Mouse (Mus musculus): ENCODE data around the gene Olfr721-ps1. TPM values are rescaled to one million over a fixed set of nuclear protein-coding genes. Genes with fewer than 3 reads are reported as not detected.
A peak's percentile ranks its signal among the peaks of the same experiment; 100 is the strongest.

Gene Olfr721-ps1
- polyA plus RNA-seq (2012; rRNA removed) (not detected in 2 replicates), polyA plus RNA-seq (2014; fragmentation: Nextera tagmentation; extraction: Ambion mirVana) (not detected in 2 replicates)

- 68% methylated on average over 2 of the region's 2 CpGs for WGBS
- no peaks in the 10 kb centered on the region for H3K4me1 ChIP-seq (ENCODE audit: control insufficient read depth, insufficient read depth, low read length)
These were observed at the start of gene Olfr721-ps1 for GRCm38 (mm10) chr14:14400998-14401397. Olfr721-ps1 (plus strand) TSS chr14:14401298.

GRCm38 (mm10) chr14:14351721-14352590 lies 49.1 kb upstream of the Olfr721-ps1 start:
- Histone ChIP-seq H3K4me3 (replicated peaks; ENCODE audit: low read length) (no peak overlapping the region), H3K9me3 (ENCODE audit: control insufficient read depth, low read length) (peaks cover 68% of the 10 kb centered on the region), H3K4me2 (replicated peaks; ENCODE audit: low read depth, low read length, severe bottlenecking) (no peak overlapping the region), H3K4me1 (ENCODE audit: control insufficient read depth, insufficient read depth, low read length) (no peaks in the 10 kb centered on the region), H3K27me3 (ENCODE audit: control insufficient read depth, insufficient read depth, low read length) (no peaks in the 10 kb centered on the region), H3K27ac (replicated peaks; ENCODE audit: low read depth, low read length) (no peak overlapping the region), H3K36me3 (ENCODE audit: control insufficient read depth, insufficient read depth, low read length) (no peaks in the 10 kb centered on the region), H3K9ac (ENCODE audit: low read depth, low read length, severe bottlenecking) (no peak overlapping the region)
- ATAC-seq (ENCODE audit: low FRiP score, low read depth) (no peak), DNase-seq (ENCODE audit: low spot score) (no peak)
- WGBS, result 95% methylated on average over 9 of the region's 9 CpGs
- no peak for TF ChIP-seq POLR2A (IDR thresholded peaks at IDR 0.05; ENCODE audit: borderline replicate concordance, extremely low read depth, insufficient read depth, insufficient read length)

More at GRCm38 (mm10) chr14:14400998-14401397, at the start of gene Olfr721-ps1:
- H3K9me3 ChIP-seq (ENCODE audit: control insufficient read depth, low read length), result no peaks in the 10 kb centered on the region
- H3K4me3 ChIP-seq (replicated peaks; ENCODE audit: low read length), result no peak within 1 kb of the TSS
- H3K9ac ChIP-seq (ENCODE audit: low read depth, low read length, severe bottlenecking), result no peak within 1 kb of the TSS
- no peak within 1 kb of the TSS for H3K4me2 ChIP-seq (replicated peaks; ENCODE audit: low read depth, low read length, severe bottlenecking)
- no peak for TF ChIP-seq POLR2A (IDR thresholded peaks at IDR 0.05; ENCODE audit: borderline replicate concordance, extremely low read depth, insufficient read depth, insufficient read length)
- ATAC-seq (ENCODE audit: low FRiP score, low read depth) (no peak), DNase-seq (ENCODE audit: low spot score) (no peak)
- H3K27me3 ChIP-seq (ENCODE audit: control insufficient read depth, insufficient read depth, low read length), result no peaks in the 10 kb centered on the region
- no peak within 1 kb of the TSS for H3K27ac ChIP-seq (replicated peaks; ENCODE audit: low read depth, low read length)
- no peaks in the 10 kb centered on the region for H3K36me3 ChIP-seq (ENCODE audit: control insufficient read depth, insufficient read depth, low read length)

GRCm38 (mm10) chr14:14352606-14353005 lies 48.5 kb upstream of the Olfr721-ps1 start:
- Histone ChIP-seq H3K4me2 (replicated peaks; ENCODE audit: low read depth, low read length, severe bottlenecking) (no peak overlapping the region), H3K4me3 (replicated peaks; ENCODE audit: low read length) (no peak overlapping the region), H3K4me1 (ENCODE audit: control insufficient read depth, insufficient read depth, low read length) (no peaks in the 10 kb centered on the region), H3K27me3 (ENCODE audit: control insufficient read depth, insufficient read depth, low read length) (no peaks in the 10 kb centered on the region), H3K9ac (ENCODE audit: low read depth, low read length, severe bottlenecking) (no peak overlapping the region), H3K9me3 (ENCODE audit: control insufficient read depth, low read length) (peaks cover 62% of the 10 kb centered on the region), H3K36me3 (ENCODE audit: control insufficient read depth, insufficient read depth, low read length) (no peaks in the 10 kb centered on the region), H3K27ac (replicated peaks; ENCODE audit: low read depth, low read length) (no peak overlapping the region)
- 82% methylated on average over 6 of the region's 6 CpGs for WGBS
- TF ChIP-seq POLR2A (IDR thresholded peaks at IDR 0.05; ENCODE audit: borderline replicate concordance, extremely low read depth, insufficient read depth, insufficient read length), result no peak
- peak; percentile 2 for DNase-seq (ENCODE audit: low spot score)
- ATAC-seq (ENCODE audit: low FRiP score, low read depth), result no peak

- Histone ChIP-seq H3K9me3 (ENCODE audit: control insufficient read depth, low read length) (peaks cover 56% of the 10 kb centered on the region), H3K36me3 (ENCODE audit: control insufficient read depth, insufficient read depth, low read length) (no peaks in the 10 kb centered on the region), H3K9ac (ENCODE audit: low read depth, low read length, severe bottlenecking) (no peak overlapping the region), H3K27ac (replicated peaks; ENCODE audit: low read depth, low read length) (no peak overlapping the region), H3K4me3 (replicated peaks; ENCODE audit: low read length) (no peak overlapping the region), H3K4me2 (replicated peaks; ENCODE audit: low read depth, low read length, severe bottlenecking) (no peak overlapping the region), H3K27me3 (ENCODE audit: control insufficient read depth, insufficient read depth, low read length) (no peaks in the 10 kb centered on the region), H3K4me1 (ENCODE audit: control insufficient read depth, insufficient read depth, low read length) (no peaks in the 10 kb centered on the region)
- TF ChIP-seq POLR2A (IDR thresholded peaks at IDR 0.05; ENCODE audit: borderline replicate concordance, extremely low read depth, insufficient read depth, insufficient read length), result no peak
- 93% methylated on average over 7 of the region's 7 CpGs for WGBS
- no peak for ATAC-seq (ENCODE audit: low FRiP score, low read depth)
- DNase-seq (ENCODE audit: low spot score), result no peak
These were observed 47.9 kb upstream of the Olfr721-ps1 start for GRCm38 (mm10) chr14:14353081-14353732.

- Histone ChIP-seq H3K4me3 (replicated peaks; ENCODE audit: low read length) (no peak overlapping the region), H3K4me2 (replicated peaks; ENCODE audit: low read depth, low read length, severe bottlenecking) (no peak overlapping the region), H3K27me3 (ENCODE audit: control insufficient read depth, insufficient read depth, low read length) (no peaks in the 10 kb centered on the region), H3K27ac (replicated peaks; ENCODE audit: low read depth, low read length) (no peak overlapping the region), H3K9me3 (ENCODE audit: control insufficient read depth, low read length) (peaks cover 49% of the 10 kb centered on the region), H3K9ac (ENCODE audit: low read depth, low read length, severe bottlenecking) (no peak overlapping the region), H3K4me1 (ENCODE audit: control insufficient read depth, insufficient read depth, low read length) (no peaks in the 10 kb centered on the region), H3K36me3 (ENCODE audit: control insufficient read depth, insufficient read depth, low read length) (no peaks in the 10 kb centered on the region)
- DNase-seq (ENCODE audit: low spot score) (no peak), ATAC-seq (ENCODE audit: low FRiP score, low read depth) (no peak)
- no peak for TF ChIP-seq POLR2A (IDR thresholded peaks at IDR 0.05; ENCODE audit: borderline replicate concordance, extremely low read depth, insufficient read depth, insufficient read length)
- WGBS, result 93% methylated on average over 8 of the region's 8 CpGs
These were observed 47.2 kb upstream of the Olfr721-ps1 start for GRCm38 (mm10) chr14:14353740-14354510.
